Mouse (Mus musculus): ENCODE data around the gene Slc25a43.

Gene Slc25a43

GRCm38 (mm10) chrX:36777694-36778093 lies 34.2 kb downstream of the Slc25a43 start:
- no peak for DNase-seq (ENCODE audit: inconsistent age in 2 of 2, low spot score in 1 of 2)

GRCm38 (mm10) chrX:36789360-36789759 lies 45.9 kb downstream of the Slc25a43 start:
- DNase-seq (ENCODE audit: inconsistent age in 2 of 2, low spot score in 1 of 2): no peak

DNA sequence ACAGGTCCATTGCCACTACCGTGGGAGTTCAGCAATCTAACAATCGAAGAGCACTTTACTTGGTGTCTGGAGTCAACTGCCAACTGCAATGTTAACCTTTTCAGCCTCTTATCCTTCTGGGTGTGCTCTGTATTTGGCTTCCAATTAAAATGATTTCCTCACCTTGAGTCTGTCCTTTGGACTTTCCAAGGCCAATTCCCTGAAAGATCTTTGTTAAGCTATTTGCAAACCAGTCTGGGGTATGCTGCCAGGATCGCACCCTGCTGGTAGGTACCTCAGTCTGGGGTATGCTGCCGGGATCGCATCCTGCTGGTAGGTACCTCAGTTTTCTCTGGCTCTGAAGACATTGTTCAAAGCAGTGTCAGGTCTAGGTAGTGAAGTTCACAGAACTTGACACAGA lies 51.1 kb downstream of the Slc25a43 start:
- DNase-seq (ENCODE audit: inconsistent age in 2 of 2, low spot score in 1 of 2): peak in 1 of 2 experiments; percentile 35

DNA sequence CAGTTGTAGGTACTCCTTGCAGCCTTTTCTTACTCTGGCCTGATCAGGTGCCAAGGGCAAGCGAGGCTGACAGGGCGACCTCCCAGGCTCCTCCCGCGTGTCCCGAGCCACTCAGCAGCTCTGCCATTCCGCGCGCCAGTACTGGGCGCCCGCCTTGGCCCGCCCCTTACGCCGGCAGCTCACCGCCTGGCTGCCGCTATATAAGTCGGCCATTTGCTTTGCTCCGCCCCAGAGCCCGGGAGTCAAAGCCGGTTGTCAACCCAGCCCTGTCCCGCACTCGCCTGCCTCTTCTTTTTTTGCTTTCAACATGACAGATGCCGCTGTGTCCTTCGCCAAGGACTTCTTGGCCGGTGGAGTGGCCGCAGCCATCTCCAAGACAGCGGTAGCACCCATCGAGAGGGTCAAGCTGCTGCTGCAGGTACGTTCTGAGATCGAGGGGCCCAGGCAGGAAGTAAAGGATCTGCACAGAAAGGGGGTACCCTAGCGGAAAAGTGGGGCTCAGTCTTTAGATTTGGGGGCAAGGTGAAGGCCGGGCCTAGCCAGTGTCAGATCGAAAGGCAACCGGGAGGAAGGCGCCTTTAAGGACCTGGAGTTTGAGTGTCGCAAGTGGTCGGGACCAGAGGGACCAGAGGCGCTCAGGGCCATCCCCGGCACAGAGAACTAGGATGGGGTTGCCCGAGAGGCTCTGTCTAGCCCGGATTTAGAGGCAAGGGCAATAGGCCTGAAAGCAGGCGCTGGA lies 52.1 kb downstream of the Slc25a43 start, which contains the start of gene Slc25a5:
Gene Slc25a5 (plus strand): TSS at position 228 of the 739 bp plus-strand sequence.
- DNase-seq (ENCODE audit: inconsistent age in 2 of 2, low spot score in 1 of 2): peak; percentile 90 to 94

DNA sequence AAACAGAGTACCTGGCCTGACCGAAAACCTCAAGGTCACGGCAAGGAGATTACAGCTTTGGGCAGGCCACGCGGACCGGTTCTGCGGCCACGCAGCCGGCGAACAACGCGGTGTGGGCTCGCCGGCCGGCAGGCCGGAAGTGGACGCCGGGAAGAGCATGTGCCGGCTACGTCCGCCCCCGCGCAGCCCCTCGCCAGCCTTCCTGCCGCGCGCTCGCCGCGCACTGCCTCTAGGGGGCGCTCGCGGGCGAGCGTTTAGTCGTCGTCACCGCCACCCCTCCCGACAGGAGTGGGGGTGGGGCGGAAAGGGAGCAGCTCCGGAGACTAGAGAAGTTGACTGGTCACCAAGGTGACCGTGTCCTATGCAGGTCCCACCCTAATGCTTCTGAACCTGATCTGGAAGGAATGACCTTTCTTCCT lies 52.7 kb downstream of the Slc25a43 start:
- DNase-seq (ENCODE audit: inconsistent age in 2 of 2, low spot score in 1 of 2): peak; percentile 87 to 94

GRCm38 (mm10) chrX:36796734-36797133 lies 53.3 kb downstream of the Slc25a43 start:
- DNase-seq (ENCODE audit: inconsistent age in 2 of 2, low spot score in 1 of 2): peak in 1 of 2 experiments; percentile 29

GRCm38 (mm10) chrX:36799131-36799879 lies 55.8 kb downstream of the Slc25a43 start:
- no peak for DNase-seq (ENCODE audit: inconsistent age in 2 of 2, low spot score in 1 of 2)

- no peak for DNase-seq (ENCODE audit: inconsistent age in 2 of 2, low spot score in 1 of 2)
Measured at GRCm38 (mm10) chrX:36803189-36803588, 59.7 kb downstream of the Slc25a43 start.

GRCm38 (mm10) chrX:36804196-36804595 lies 60.7 kb downstream of the Slc25a43 start:
- DNase-seq (ENCODE audit: inconsistent age in 2 of 2, low spot score in 1 of 2): peak in 1 of 2 experiments; percentile 68

DNA sequence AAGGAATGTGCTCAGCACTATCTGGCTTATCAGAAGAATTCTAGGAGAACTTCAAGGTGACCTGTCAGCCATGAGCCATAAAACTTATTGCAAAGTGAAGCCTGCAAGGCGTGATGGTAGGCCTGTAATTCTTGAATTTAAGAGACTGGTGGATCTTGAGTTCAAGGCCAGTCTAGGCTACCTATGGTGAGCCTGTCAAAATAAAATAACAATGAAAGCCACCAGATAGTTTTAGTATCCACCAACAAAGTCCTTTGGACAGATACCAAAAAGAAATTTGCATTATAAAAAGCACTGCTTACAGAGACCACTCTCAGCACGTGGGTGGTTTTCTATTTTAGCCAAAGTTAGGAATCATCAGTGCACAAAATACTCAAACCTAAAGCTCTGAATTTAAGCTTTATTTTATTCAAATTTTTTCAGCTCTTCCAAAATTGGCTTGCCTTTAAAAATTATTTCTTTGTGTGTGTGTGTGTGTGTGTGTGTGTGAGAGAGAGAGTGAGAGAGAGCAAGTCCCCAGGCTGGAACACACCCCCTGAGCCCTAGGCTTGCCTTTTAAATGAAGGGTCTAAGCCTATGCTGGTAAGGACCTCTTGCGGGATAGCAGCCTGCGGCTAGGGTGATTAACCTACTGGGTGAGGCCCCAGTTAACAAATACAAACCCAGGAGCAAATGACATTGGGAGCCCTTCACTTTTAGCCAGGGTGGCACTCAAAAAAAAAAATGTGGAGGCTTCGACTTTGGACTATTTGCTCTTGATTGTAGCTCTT lies 62.2 kb downstream of the Slc25a43 start:
- DNase-seq (ENCODE audit: inconsistent age in 2 of 2, low spot score in 1 of 2): peak in 1 of 2 experiments; percentile 40

DNA sequence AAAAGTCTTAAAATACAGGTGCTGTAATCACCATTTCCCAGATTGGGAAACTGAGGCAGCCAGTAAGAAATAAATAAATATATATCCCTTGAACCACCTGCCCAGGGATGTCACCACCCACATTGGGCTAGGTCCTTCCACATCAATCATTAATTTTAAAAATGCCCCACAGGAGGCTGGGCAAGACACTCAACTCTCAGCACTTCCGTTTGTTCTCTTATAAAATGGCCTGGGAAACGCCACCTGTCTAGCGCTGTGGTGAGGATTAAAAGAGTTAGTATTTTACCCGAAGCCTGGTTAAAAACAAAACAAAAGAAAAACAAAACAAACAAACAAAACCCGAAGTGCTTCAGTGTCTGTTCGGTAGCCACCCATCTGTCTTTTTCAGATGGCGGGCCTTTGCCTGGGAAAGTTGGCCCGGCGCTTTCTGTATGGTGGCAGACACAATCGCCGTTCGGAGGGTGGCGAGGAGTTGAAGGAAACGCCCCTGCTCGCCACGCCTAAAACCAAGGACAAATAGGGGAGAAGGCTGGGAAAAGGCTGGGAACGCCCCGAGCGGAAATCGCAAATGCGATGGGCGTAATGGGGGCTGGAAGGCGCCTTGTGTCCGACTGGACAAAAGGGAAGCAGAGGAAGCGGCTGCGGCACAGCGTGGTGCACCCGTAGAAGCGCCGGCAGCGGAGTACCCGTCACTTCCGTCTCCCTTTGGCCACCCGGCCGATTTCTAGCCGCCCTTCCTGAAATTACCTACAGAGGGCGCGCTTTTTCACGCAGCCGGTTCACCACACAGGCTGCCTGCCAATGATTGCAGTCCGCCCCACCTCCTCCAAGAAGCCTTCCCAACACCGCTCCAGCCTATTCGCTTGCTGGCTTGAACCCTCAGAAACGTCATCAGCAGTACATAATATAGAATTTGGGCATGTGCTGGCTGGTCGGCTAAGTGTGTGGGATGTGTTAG lies 64.2 kb downstream of the Slc25a43 start:
- peak; percentile 94 to 96 for DNase-seq (ENCODE audit: inconsistent age in 2 of 2, low spot score in 1 of 2)

DNA sequence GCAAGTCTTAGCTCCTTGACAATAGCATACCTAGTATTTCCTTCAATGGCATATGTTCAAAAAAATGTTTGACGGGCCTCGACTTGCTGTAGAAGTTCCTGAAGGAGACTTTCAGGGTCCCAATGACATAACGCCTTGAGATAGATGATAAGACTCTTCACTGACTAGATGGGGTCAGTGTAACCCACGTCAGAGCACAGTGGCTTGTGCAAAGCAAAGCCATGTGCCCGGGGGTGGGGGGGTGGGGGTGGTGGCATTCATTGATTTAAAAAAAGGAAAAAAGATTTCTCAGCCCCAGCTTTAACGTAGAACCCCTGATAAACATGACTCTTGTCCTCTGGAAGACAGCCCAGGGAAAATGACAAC lies 64.8 kb downstream of the Slc25a43 start:
- no peak for DNase-seq (ENCODE audit: inconsistent age in 2 of 2, low spot score in 1 of 2)

- peak in 1 of 2 experiments; percentile 58 for DNase-seq (ENCODE audit: inconsistent age in 2 of 2, low spot score in 1 of 2)
Measured at GRCm38 (mm10) chrX:36811377-36811776, 67.9 kb downstream of the Slc25a43 start.

- no peak for DNase-seq (ENCODE audit: inconsistent age in 2 of 2, low spot score in 1 of 2)
Measured at GRCm38 (mm10) chrX:36814161-36814836, 70.8 kb downstream of the Slc25a43 start.

DNA sequence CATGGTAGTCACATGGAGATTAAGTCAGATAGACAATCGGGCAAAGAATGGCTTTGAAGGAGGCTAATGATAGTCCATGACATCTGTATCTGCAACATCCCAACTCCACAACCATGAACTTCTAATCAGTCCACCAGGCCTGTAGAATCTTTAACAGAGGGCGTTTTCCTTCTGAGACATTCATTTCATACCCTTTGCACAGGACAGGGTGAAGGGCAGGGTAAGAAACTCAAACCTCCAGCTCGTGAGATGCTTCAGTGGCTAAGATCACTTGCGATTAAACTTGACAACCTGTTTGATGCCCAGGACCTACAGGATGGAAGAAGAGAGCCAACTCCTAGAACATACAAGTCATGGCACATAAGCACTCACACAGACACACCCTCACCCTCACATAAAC lies 71.6 kb downstream of the Slc25a43 start:
- DNase-seq (ENCODE audit: inconsistent age in 2 of 2, low spot score in 1 of 2): no peak

- DNase-seq (ENCODE audit: inconsistent age in 2 of 2, low spot score in 1 of 2): no peak
Measured at GRCm38 (mm10) chrX:36815439-36815838, 72.0 kb downstream of the Slc25a43 start.

- DNase-seq (ENCODE audit: inconsistent age in 2 of 2, low spot score in 1 of 2): peak in 1 of 2 experiments; percentile 19
Measured at GRCm38 (mm10) chrX:36816368-36816899, 73.0 kb downstream of the Slc25a43 start.

GRCm38 (mm10) chrX:36816953-36817441 lies 73.5 kb downstream of the Slc25a43 start:
- peak in 1 of 2 experiments; percentile 28 for DNase-seq (ENCODE audit: inconsistent age in 2 of 2, low spot score in 1 of 2)

- no peak for DNase-seq (ENCODE audit: inconsistent age in 2 of 2, low spot score in 1 of 2)
Measured at GRCm38 (mm10) chrX:36819575-36819974, 76.1 kb downstream of the Slc25a43 start.

Data from adrenal gland, adult (tissue).